Mouse (Mus musculus) stomach, postnatal 0 days (tissue): ENCODE results near the gene Eef2k. TPM values are rescaled to one million over a fixed set of nuclear protein-coding genes. Genes with fewer than 3 reads are reported as not detected.
A peak's percentile ranks its signal among the peaks of the same experiment; 100 is the strongest.

Experiments
- ATAC-seq: fragments of 200-750 bp; cut with Nextera tagmentation; 2 replicates; pipeline ENCODE4 v1.8.0; 2017; ENCODE audit not compliant: low FRiP score, low TSS enrichment
- DNase-seq: peaks from one replicate; pipeline ENCODE4 v3.0.0-alpha.2; 2016; ENCODE audit warnings: low spot score
- H3K27ac ChIP-seq: fragments of 300-500 bp; sonication (generic); replicated peaks from 2 replicates; pipeline ENCODE4 v1.5.1; 2014; ENCODE audit warnings: mild to moderate bottlenecking, control low read depth
- H3K27me3 ChIP-seq: fragments of 300-500 bp; sonication (generic); 2 replicates; pipeline ENCODE4 v1.6.1; 2014; ENCODE audit warnings: low read length; ENCODE audit not compliant: control insufficient read depth, insufficient read depth
- H3K36me3 ChIP-seq: fragments of 300-500 bp; sonication (generic); 2 replicates; pipeline ENCODE4 v1.6.1; 2014; ENCODE audit warnings: low read length, mixed read lengths; ENCODE audit not compliant: control insufficient read depth, insufficient read depth
- H3K4me1 ChIP-seq: fragments of 300-500 bp; sonication (generic); replicated peaks from 2 replicates; pipeline ENCODE4 v1.6.1; 2014; ENCODE audit warnings: antibody characterized with exemption; ENCODE audit not compliant: control insufficient read depth, insufficient read depth
- H3K4me2 ChIP-seq: fragments of 300-500 bp; sonication (generic); replicated peaks from 2 replicates; pipeline ENCODE4 v1.6.1; 2014; ENCODE audit warnings: low read depth, mild to moderate bottlenecking, control low read depth, moderate library complexity
- H3K4me3 ChIP-seq: fragments of 300-500 bp; sonication (generic); 2 replicates; pipeline ENCODE4 v1.5.1; 2014; ENCODE audit warnings: low read depth, low read length, control low read depth
- H3K9ac ChIP-seq: fragments of 300-500 bp; sonication (generic); 2 replicates; pipeline ENCODE4 v1.6.1; 2014; ENCODE audit warnings: mild to moderate bottlenecking, low read length, control low read depth, mixed read lengths
- H3K9me3 ChIP-seq: fragments of 300-500 bp; sonication (generic); 2 replicates; pipeline ENCODE4 v1.6.1; 2016; ENCODE audit warnings: low read length; ENCODE audit not compliant: control insufficient read depth
- CTCF ChIP-seq: IDR thresholded peaks from 2 replicates; pipeline ENCODE4 v1.5.1; 2016; ENCODE audit warnings: antibody characterized with exemption, low read depth, mild to moderate bottlenecking, moderate library complexity
- EP300 ChIP-seq: optimal IDR thresholded peaks from 2 replicates; pipeline ENCODE3; 2016; ENCODE audit warnings: antibody characterized with exemption
- WGBS: fragments of 180-500 bp; shearing (Covaris S2); extraction: QIAGEN DNeasy Blood & Tissue Kit; methylation state at CpG from one replicate; pipeline ENCODE4 v1.1.7; 2014; 5-methylcytosine and 5-hydroxymethylcytosine counted together
- polyA plus RNA-seq: library from polyadenylated mRNA; unstranded; fragments of >200 nt; fragmentation: Nextera tagmentation; extraction: Ambion mirVana; gene quantifications from 2 replicates; pipeline ENCODE4 v1.2.1, GENCODE M21; 2015

Gene Eef2k
- polyA plus RNA-seq, 1 experiment from 2014 or later = 42.0 TPM

DNA sequence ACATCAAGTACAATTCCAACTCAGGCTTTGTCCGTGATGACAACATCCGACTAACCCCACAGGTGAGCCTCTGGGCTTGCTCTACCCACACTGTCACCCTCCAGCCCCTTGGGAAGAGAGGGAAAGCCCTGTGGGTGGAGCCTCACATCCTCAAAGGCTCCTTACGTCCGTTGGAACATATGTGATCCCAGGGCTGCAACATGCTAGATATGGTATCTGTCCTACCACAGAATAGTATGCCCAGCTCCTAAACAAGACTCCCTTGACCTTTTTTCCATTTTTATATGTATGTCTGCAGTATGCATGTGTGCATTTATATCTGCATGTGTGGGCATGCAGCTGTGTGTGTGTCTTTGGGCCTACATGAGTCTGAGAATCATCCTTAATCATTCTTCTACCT, 42.1 kb downstream of the Eef2k start:
- no peaks in the 10 kb centered on the region for H3K9me3 ChIP-seq
- H3K4me2 ChIP-seq = no peak overlapping the region
- H3K36me3 ChIP-seq = peaks cover 43% of the 10 kb centered on the region
- no peak overlapping the region for H3K27ac ChIP-seq
- no peaks in the 10 kb centered on the region for H3K4me1 ChIP-seq
- H3K4me3 ChIP-seq = no peak overlapping the region
- TF ChIP-seq CTCF = no peak
- TF ChIP-seq EP300 = no peak
- WGBS = 87% methylated on average over 4 of the region's 4 CpGs
- ATAC-seq (no peak), DNase-seq (no peak)
- H3K9ac ChIP-seq = no peak overlapping the region
- no peaks in the 10 kb centered on the region for H3K27me3 ChIP-seq

DNA sequence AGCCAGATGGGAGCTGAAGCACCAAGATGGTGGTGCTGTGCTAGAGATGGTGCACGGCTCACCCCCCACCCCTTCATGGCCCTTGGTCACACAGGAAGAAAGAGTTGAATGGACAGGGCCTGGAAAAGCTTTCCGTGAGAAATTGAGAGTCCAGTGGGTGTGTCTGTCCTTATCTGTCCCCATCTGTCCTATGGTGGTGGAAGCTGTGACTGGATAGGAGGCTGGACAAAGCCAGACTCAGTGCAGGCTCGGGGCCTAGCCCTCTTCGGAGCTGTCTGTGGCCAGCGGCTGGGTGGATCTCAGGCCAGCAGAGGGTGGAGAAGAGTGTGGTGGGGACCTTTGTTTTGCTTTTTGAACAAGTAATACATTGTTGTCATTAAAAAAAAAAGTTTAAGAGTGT, 50.5 kb downstream of the Eef2k start:
- DNase-seq = no peak
- TF ChIP-seq CTCF = no peak
- no peak for TF ChIP-seq EP300
- peaks cover 34% of the 10 kb centered on the region for H3K36me3 ChIP-seq
- H3K4me2 ChIP-seq = no peak overlapping the region
- H3K27ac ChIP-seq = no peak overlapping the region
- no peak for ATAC-seq
- no peaks in the 10 kb centered on the region for H3K27me3 ChIP-seq
- H3K9me3 ChIP-seq = no peaks in the 10 kb centered on the region
- WGBS = 70% methylated on average over 5 of the region's 5 CpGs
- no peak overlapping the region for H3K4me3 ChIP-seq
- no peaks in the 10 kb centered on the region for H3K4me1 ChIP-seq
- no peak overlapping the region for H3K9ac ChIP-seq

DNA sequence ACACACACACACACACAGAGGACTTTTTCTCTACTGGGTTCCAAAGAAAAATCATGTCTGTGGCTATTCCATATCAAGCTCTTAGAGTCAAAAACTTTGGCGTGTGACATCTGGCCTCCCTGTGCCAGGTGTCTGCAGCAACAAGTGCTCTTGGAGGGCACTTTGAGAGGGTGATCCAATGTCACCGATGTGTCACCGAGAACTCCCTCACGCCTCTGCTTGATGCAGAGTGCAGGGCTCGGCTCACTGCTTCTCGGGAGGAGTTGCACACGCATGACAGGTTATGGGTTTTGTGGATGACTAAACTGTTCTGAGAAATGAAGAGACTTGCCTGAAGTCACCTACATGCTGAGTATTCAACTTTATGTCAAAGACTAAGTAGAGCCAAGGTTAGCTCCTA, 54.4 kb downstream of the Eef2k start:
- H3K9me3 ChIP-seq = no peaks in the 10 kb centered on the region

DNA sequence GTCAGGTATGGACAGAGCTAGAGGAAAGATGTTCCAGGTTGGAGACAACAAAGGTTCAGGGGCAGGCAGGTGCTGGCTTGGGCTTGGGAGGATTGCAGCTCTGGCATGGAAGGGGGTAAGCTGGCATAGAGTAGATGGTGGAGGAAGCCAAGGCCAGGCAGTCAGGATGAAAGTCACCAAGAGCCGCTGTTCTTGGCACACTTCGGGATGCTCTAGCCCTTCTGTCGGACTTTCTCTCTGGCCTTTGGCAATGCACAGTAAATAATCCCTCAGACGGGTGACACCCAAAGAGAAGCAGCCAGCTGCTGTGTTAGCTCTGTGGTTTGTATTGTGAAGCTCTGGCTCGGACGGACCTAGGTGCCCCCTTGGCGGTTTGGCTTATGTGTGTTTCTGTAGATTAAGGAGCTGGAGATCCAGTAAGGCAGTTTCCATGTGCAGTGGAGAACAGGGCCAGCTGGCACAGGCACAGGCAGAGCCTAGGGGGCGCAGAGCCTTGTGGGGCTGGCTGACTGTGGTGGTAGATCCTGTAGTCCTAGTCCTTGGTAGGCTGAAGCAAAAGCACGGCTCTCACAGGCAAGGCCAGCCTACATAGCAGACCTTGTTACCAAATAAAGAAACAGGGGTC, 55.2 kb downstream of the Eef2k start:
- Histone ChIP-seq H3K4me1 (no peaks in the 10 kb centered on the region), H3K4me3 (no peak overlapping the region), H3K27ac (no peak overlapping the region), H3K27me3 (no peaks in the 10 kb centered on the region), H3K9ac (no peak overlapping the region), H3K4me2 (no peak overlapping the region), H3K9me3 (no peaks in the 10 kb centered on the region), H3K36me3 (peaks cover 24% of the 10 kb centered on the region)
- 51% methylated on average over 9 of the region's 9 CpGs for WGBS
- DNase-seq (no peak), ATAC-seq (no peak)
- peak; percentile 30 for TF ChIP-seq CTCF
- no peak for TF ChIP-seq EP300

More for the DNA sequence above, 54.4 kb downstream of the Eef2k start:
- H3K4me1 ChIP-seq = no peaks in the 10 kb centered on the region
- DNase-seq = no peak
- H3K27me3 ChIP-seq = no peaks in the 10 kb centered on the region
- H3K27ac ChIP-seq = no peak overlapping the region
- H3K9ac ChIP-seq = no peak overlapping the region
- ATAC-seq = no peak
- WGBS = 87% methylated on average over 7 of the region's 7 CpGs
- TF ChIP-seq EP300 (no peak), CTCF (no peak)
- H3K4me2 ChIP-seq = no peak overlapping the region
- H3K36me3 ChIP-seq = peaks cover 22% of the 10 kb centered on the region
- H3K4me3 ChIP-seq = no peak overlapping the region

DNA sequence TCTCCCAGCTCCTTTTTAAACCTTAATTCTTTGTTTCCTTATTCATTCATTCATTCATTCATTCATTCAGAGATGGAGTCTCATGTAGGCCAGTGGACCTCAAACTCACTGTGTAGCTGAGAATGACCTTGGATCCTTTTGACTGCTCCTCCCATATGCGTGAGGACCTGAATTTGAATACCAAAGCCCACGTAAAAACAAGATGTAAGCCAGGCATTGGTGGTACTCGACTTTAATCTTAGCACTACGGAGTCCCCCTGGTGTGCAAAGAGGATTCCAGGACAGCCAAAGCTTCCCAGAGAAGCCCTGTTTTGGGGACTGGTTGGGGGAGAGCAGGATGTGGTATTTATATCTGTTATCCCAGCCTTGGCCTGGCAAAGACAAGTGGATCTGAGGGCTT, 57.6 kb downstream of the Eef2k start:
- H3K9ac ChIP-seq = no peak overlapping the region
- TF ChIP-seq EP300 = no peak
- no peak for TF ChIP-seq CTCF
- H3K27me3 ChIP-seq = no peaks in the 10 kb centered on the region
- no peak overlapping the region for H3K4me2 ChIP-seq
- no peak overlapping the region for H3K4me3 ChIP-seq
- DNase-seq = no peak
- no peaks in the 10 kb centered on the region for H3K4me1 ChIP-seq
- no peaks in the 10 kb centered on the region for H3K9me3 ChIP-seq
- H3K36me3 ChIP-seq = peaks cover 33% of the 10 kb centered on the region
- WGBS = 72% methylated on average over 4 of the region's 4 CpGs
- H3K27ac ChIP-seq = no peak overlapping the region
- no peak for ATAC-seq

DNA sequence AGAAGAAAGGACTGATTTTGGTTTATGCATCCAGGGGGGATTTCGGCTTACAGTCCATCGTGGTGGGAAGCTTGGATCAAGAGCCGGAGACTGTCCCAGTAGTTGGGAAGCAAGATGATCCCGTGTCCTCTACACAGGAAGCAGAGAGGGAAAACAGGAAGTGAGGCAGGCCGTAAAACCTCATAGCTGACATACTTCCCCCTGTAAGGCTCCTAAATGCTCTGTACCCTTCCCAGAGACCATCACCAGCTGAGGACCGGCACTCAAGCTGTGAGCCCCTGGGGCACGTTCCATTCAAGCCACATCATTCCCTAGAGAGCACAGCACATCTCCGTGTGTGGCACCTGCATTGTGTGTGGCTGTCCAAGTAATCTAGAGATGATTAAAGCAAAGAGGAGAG, 59.1 kb downstream of the Eef2k start:
- Histone ChIP-seq H3K4me1 (no peaks in the 10 kb centered on the region), H3K27me3 (no peaks in the 10 kb centered on the region), H3K36me3 (peaks cover 28% of the 10 kb centered on the region), H3K9ac (no peak overlapping the region), H3K4me2 (no peak overlapping the region), H3K9me3 (no peaks in the 10 kb centered on the region), H3K27ac (no peak overlapping the region), H3K4me3 (no peak overlapping the region)
- DNase-seq (no peak), ATAC-seq (no peak)
- WGBS = 61% methylated on average over 8 of the region's 8 CpGs
- TF ChIP-seq EP300 = no peak
- TF ChIP-seq CTCF = no peak
